Mouse (Mus musculus) G1E (cell line): ENCODE results near the gene Rere.

Source experiments
- CTCF ChIP-seq: IDR thresholded peaks from 2 replicates; pipeline ENCODE4 v1.5.1; 2012; ENCODE audit warnings: low read depth, low read length, inconsistent platforms, mixed read lengths
- GATA2 ChIP-seq: IDR thresholded peaks from 2 replicates; pipeline ENCODE4 v1.6.1; 2012; ENCODE audit warnings: low read depth, low read length, inconsistent platforms, borderline replicate concordance

DNA sequence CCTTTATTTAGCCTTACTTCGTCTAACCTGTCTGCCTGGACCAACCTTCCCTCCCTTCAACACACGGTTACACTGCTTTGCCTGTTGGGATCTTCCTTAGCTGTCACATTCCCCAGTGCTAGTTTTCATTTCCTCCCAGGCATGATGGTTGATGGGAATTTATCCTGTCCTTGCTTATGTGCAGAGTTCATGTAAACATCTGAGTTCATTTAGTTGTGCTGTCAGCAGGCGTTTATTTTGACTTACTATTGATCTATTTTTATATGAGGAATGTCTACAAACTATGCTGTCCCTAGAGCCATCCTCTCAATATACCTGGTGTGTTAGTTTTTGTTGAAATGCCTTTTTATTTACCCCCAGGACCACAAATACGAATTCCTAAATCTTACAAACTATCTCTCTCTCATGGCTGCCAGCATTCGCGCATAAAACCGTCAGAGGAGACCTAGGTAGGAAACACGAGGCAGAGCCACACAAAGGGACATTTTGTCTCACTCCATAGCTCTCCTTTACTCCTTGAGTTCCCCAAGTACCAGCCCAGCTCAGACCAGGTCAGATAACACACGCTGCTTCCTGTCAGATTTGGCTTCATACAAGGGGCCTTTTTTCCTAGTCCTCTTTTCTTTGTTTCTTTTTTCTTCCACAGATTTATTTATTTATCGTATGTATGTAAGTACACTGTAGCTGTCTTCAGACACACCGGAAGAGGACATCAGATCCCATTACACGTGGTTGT is 173.3 kb downstream of the Rere start:
- TF ChIP-seq CTCF = no peak
- TF ChIP-seq GATA2 = no peak
